Mouse (Mus musculus) frontal cortex, postnatal 25 days (tissue): ENCODE measurements around the gene Gm47959.
A peak's percentile ranks its signal among the peaks of the same experiment; 100 is the strongest.

Experiments
- DNase-seq, 2 experiments: peaks; one replicate each; pipeline ENCODE4 v3.0.0; 2022; ENCODE audit warnings: low spot score in 2 of 2

Gene Gm47959

DNA sequence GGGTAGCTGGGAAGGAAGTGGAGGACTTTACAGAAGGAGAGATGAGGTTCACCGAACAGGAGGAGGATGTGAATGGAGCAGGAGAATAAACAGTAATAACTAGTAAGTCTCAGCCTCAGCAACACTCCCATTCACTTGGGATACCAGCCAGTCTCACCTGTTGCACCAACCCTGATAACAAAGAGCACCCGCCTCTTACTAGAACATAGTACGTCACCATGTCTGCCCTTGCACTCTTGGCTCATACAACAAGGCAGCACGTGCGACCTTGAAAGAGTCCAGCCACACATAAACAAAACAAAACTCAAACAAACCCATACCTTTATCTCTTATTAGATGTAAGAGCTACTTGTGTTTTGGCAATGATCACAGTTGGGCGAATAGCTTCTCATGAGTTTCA lies 32.2 kb downstream of the Gm47959 start:
- DNase-seq = no peak

GRCm38 (mm10) chr1:83034509-83034908 lies 34.2 kb downstream of the Gm47959 start:
- DNase-seq = no peak

GRCm38 (mm10) chr1:83036892-83037667 lies 36.7 kb downstream of the Gm47959 start:
- no peak for DNase-seq

DNA sequence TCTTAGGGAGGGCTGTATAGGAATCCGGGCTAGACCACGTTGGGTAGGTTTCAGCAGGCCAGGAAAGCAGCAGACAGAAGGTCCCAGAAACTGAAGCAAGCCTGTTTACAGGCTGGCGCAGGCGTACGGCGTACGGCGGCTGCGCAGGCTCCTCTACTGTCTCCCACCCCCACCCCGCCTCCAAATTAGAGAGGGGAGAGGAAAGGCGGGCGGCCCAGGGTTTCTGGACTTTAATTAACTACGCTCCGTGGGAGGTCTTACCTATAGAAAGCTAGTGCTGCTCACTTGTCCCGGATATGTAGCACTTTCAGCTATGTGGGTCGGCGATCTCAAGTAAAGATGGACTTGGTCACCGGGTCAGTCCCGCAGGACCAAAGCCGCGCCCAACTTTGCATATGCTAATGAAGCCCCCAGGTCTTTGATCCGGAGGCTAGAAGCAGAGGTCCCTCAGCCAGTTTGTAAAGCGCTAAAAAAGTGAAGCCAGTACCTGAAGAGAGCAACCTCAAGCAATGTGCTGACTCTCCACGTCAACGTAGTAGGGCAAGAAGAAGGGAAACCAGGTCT lies 37.8 kb downstream of the Gm47959 start, which contains the start of gene Slc19a3:
Slc19a3 (minus strand) TSS at position 340 of the 564 bp plus-strand sequence.
- peak; percentile 8 to 9 for DNase-seq

DNA sequence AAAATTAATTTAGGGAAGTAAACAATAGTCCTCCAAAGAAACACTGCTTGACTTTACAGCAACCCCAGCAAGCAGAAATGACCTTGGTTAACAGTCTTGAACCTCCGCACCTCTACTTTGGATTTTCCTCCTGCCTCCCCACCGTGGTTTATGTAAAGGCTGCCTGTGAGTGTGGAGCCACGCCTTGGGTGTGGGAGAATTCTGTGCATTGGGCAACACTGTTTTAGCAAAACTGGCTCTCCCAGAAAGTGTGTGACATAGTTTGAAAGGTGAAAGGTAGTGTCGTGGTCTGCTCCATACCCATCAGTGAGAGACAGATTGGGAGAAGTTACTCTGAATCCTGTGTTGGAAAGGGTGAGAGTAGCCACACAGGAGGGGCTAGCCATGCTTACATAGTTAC lies 38.7 kb downstream of the Gm47959 start:
- no peak for DNase-seq

DNA sequence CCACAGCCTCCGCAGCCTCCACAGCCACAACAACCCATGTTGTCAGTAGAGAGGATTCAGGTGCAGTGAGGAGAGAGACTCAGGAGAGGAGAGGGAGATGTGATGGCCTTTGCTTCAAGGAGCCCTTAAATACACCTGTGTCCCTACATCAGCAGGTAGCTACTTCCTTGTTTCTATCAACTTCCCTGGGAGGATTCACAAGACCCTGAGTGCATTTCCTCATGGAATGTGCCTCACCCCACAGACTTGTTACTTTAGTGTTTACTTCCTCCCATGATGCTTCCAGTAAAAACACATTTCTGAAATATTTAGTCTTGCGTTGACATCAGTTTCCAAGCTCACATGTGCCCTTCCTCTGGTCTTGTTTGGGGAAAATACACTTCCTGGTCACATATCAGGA lies 42.0 kb downstream of the Gm47959 start, which contains the start of gene Krtap28-10:
Krtap28-10 (minus strand) TSS at position 101 of the 400 bp plus-strand sequence.
- DNase-seq = no peak

DNA sequence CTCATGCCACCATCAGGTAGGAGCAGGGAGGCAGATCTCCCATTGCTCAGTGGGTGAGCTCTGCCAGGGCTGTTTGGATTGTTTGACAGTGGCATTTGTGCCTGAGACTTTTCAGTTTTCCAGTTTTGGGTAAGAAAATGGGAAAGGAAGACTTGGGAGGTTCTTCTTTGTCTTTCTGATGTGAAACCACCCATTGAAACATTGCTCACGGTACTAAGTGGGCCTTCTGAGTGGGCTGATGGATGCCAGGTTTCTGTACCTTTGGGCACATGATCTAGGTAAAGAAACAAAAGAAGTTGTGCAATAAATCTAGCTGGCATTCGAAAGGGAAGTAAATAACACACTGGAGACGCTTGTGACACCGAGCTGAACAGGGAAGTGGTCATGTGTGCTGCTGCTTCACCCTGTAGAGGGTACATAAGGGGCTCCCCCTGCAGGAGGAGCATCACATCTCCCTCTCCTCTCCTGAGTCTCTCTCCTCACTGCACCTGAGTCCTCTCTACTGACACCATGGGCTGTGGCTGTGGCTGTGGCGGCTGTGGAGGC lies 44.6 kb downstream of the Gm47959 start, which contains the start of gene Gm47969:
Gm47969 (plus strand) TSS at position 51 of the 546 bp plus-strand sequence.
- no peak for DNase-seq
